Mouse (Mus musculus): ENCODE data around the gene Snrnp27. TPM values are rescaled to one million over a fixed set of nuclear protein-coding genes. Genes with fewer than 3 reads are reported as not detected.

The Snrnp27 gene
- polyA plus RNA-seq, 1 experiment from 2014 or later: 103 TPM

DNA sequence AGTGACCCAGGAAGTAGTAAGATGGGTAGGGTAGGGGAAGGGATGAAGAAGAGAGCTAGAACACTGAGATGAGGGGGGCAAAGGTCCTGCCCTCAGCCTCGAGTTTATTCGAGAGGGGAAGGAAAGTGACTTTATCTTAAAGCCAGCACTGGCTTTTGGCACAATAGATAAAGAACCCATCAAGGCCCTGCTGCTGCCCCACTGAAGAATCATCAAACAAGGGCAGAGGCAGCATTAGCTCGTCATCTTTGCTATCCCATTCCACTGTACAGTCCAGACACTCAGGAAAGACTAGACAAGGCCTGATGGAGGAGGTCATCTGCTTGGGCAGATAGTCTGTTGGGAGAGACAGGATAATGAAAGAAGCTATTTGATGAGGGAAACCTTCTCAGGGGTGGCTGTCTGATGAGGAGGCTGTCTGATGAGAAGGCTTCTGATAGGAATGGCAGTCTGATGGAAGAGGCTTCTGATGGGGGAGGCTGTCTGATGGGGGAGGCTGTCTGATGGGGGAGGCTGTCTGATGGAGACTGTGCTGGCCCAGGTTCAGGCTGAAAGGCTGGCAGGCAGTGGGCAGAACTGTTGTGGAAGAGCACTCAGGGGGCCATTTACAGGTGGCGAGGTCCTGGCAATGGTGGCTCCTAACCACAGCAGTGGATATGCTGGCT is 47.0 kb downstream of the Snrnp27 start:
- H3K9me3 ChIP-seq: no peaks in the 10 kb centered on the region
- H3K4me1 ChIP-seq: no peaks in the 10 kb centered on the region
- no peak for ATAC-seq (ENCODE audit: borderline replicate concordance, extremely low read depth, low FRiP score, low TSS enrichment)
- no peak overlapping the region for H3K4me3 ChIP-seq
- 44% methylated on average over 4 of the region's 4 CpGs for WGBS
- no peak overlapping the region for H3K27ac ChIP-seq
- H3K27me3 ChIP-seq: no peaks in the 10 kb centered on the region
- no peaks in the 10 kb centered on the region for H3K36me3 ChIP-seq
- no peak overlapping the region for H3K9ac ChIP-seq
- H3K4me2 ChIP-seq: no peak overlapping the region

DNA sequence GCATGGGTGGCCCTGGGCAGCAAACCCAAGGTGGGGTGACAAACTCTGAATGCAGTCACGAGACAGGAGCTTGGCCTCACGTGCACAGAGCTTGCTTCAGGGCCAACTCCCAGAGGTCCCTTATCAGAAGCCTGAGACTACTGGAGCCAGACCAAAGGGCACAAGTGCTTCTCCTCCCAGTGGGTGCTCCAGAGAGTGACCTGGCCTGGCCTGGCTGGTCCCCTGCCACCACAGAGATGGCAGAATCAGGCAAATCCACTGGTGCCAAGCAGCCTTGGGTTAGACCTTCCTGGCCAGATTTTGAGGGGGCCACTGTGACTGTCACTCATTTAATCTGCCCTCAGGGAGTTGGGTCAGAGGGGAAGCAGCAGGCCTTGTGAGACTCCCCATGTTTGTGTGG is 47.8 kb downstream of the Snrnp27 start:
- Histone ChIP-seq H3K9me3 (no peaks in the 10 kb centered on the region), H3K9ac (no peak overlapping the region), H3K36me3 (no peaks in the 10 kb centered on the region), H3K4me1 (no peaks in the 10 kb centered on the region), H3K27me3 (no peaks in the 10 kb centered on the region), H3K4me3 (no peak overlapping the region), H3K4me2 (no peak overlapping the region), H3K27ac (no peak overlapping the region)
- WGBS: 53% methylated on average over 2 of the region's 2 CpGs
- ATAC-seq (ENCODE audit: borderline replicate concordance, extremely low read depth, low FRiP score, low TSS enrichment): no peak

DNA sequence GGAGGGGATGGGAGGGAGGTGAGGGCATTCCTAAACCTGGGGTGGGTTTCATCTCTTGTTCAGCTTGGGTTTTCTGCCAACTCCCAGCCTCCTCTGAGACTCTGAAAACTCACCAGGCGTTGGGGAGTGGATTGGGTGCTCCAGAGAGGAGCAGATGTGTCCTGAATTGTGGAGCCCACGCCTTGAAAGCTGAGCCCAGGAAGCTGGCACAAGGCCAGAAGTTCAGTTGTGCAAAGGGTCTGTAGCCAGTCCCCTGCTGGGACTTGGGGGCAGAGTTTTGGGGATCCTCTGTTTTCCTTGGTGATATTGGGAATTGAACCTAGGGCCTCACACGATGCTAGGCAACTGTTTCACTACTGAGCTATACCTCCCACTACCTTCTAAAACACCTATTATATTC is 54.2 kb downstream of the Snrnp27 start:
- H3K9ac ChIP-seq: no peak overlapping the region
- no peaks in the 10 kb centered on the region for H3K4me1 ChIP-seq
- no peak for ATAC-seq (ENCODE audit: borderline replicate concordance, extremely low read depth, low FRiP score, low TSS enrichment)
- H3K4me3 ChIP-seq: no peak overlapping the region
- H3K4me2 ChIP-seq: no peak overlapping the region
- WGBS: 67% methylated on average over 3 of the region's 3 CpGs
- no peaks in the 10 kb centered on the region for H3K27me3 ChIP-seq
- H3K27ac ChIP-seq: no peak overlapping the region
- no peaks in the 10 kb centered on the region for H3K9me3 ChIP-seq
- H3K36me3 ChIP-seq: no peaks in the 10 kb centered on the region

DNA sequence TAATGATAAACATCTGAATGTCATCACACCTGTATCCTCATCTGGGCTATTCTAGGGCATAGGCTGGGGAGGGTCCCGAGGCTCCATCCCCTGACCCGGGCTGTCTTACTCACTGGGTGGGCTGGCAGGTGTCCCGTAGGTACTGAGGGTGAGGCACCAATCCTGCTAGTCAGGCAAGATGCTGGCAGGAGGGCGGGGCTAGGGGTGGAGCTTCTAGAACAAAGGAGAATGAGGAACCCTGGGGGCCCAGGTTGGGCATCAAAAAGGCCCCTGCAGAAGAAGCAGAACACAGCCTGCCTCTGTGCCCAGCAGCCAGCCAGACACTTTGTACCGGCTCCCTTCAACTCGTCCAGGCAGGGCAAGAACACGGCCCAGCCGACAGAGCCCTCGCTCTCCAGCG is 56.4 kb downstream of the Snrnp27 start, which contains the start of gene Asprv1:
Gene Asprv1, plus strand, starts transcription at position 219 of the 400 bp plus-strand sequence.
- no peaks in the 10 kb centered on the region for H3K9me3 ChIP-seq
- no peaks in the 10 kb centered on the region for H3K4me1 ChIP-seq
- ATAC-seq (ENCODE audit: borderline replicate concordance, extremely low read depth, low FRiP score, low TSS enrichment): no peak
- no peak within 1 kb of the TSS for H3K4me2 ChIP-seq
- no peak within 1 kb of the TSS for H3K9ac ChIP-seq
- H3K36me3 ChIP-seq: no peaks in the 10 kb centered on the region
- H3K27ac ChIP-seq: no peak within 1 kb of the TSS
- WGBS: 47% methylated on average over 10 of the region's 10 CpGs
- H3K27me3 ChIP-seq: no peaks in the 10 kb centered on the region
- no peak within 1 kb of the TSS for H3K4me3 ChIP-seq

Other genes with a start within 250 kb of the Snrnp27 start
- 20.9 and 22.1 TPM in 2 replicates for gene C87436, start 246.1 kb downstream of the Snrnp27 start, polyA plus RNA-seq (2015; fragmentation: Nextera tagmentation; extraction: Ambion mirVana)
- 554 and 556 TPM in 2 replicates for gene Pcbp1, start 158.2 kb downstream of the Snrnp27 start, polyA plus RNA-seq (2015; fragmentation: Nextera tagmentation; extraction: Ambion mirVana)
- gene Asprv1, start 56.4 kb downstream of the Snrnp27 start, polyA plus RNA-seq (2015; fragmentation: Nextera tagmentation; extraction: Ambion mirVana): 1.0 TPM in 2 replicates
- gene Mxd1, start 15.4 kb downstream of the Snrnp27 start, polyA plus RNA-seq (2015; fragmentation: Nextera tagmentation; extraction: Ambion mirVana): 12.8 and 13.1 TPM in 2 replicates
- 32.7 and 32.9 TPM in 2 replicates for gene Gmcl1, start 48.9 kb upstream of the Snrnp27 start, polyA plus RNA-seq (2015; fragmentation: Nextera tagmentation; extraction: Ambion mirVana)
- gene Anxa4, start 109.1 kb upstream of the Snrnp27 start, polyA plus RNA-seq (2015; fragmentation: Nextera tagmentation; extraction: Ambion mirVana): 120 and 130 TPM in 2 replicates
- 12.0 and 17.2 TPM in 2 replicates for gene Aak1, start 165.0 kb upstream of the Snrnp27 start, polyA plus RNA-seq (2015; fragmentation: Nextera tagmentation; extraction: Ambion mirVana)